Mouse (Mus musculus): Measurements from ENCODE around the gene Nagk. TPM values are rescaled to one million over a fixed set of nuclear protein-coding genes. Genes with fewer than 3 reads are reported as not detected.
"Not testable (repeated sequence)": the region's sequence is repeated elsewhere in the genome, so short reads cannot be mapped to it uniquely, and the experiment has no call there.

Gene Nagk
- total RNA-seq (2021): 10 to 100 TPM; 47.0 to 48.3 TPM

GRCm38 (mm10) chr6:83794760-83795296 lies at the start of gene Nagk:
Gene Nagk (plus strand): TSS chr6:83794982.
- peak; percentile 93 to 96 for DNase-seq (ENCODE audit: low spot score in 2 of 2)
- intact Hi-C loops (cut with DNase I): no loop called here

- DNase-seq (ENCODE audit: low spot score in 2 of 2): no peak
- intact Hi-C loops (cut with DNase I): no loop called here
These were observed 49.3 kb upstream of the Nagk start for GRCm38 (mm10) chr6:83745466-83745865.

- intact Hi-C loops (cut with DNase I): no loop called here
- DNase-seq (ENCODE audit: low spot score in 2 of 2): no peak
These were observed 45.5 kb upstream of the Nagk start for GRCm38 (mm10) chr6:83749286-83749685.

GRCm38 (mm10) chr6:83750171-83750684 lies 44.6 kb upstream of the Nagk start:
- intact Hi-C loops (cut with DNase I): loop anchor here (1.0 to 10.0 kb wide), 2 partner anchors 57 to 165 kb away; no protein-coding TSS in a partner anchor
- peak; percentile 27 to 45 for DNase-seq (ENCODE audit: low spot score in 2 of 2)

GRCm38 (mm10) chr6:83756051-83756450 lies 38.7 kb upstream of the Nagk start:
- DNase-seq (ENCODE audit: low spot score in 2 of 2): no peak
- intact Hi-C loops (cut with DNase I): loop anchor here (10.0 kb wide), 1 partner anchor 171 kb away; no protein-coding TSS in a partner anchor

GRCm38 (mm10) chr6:83762344-83762743 lies 32.4 kb upstream of the Nagk start, which contains the start of gene Ankrd53:
Gene Ankrd53 (plus strand): TSS chr6:83762644.
- intact Hi-C loops (cut with DNase I): no loop called here
- no peak for DNase-seq (ENCODE audit: low spot score in 2 of 2)

DNA sequence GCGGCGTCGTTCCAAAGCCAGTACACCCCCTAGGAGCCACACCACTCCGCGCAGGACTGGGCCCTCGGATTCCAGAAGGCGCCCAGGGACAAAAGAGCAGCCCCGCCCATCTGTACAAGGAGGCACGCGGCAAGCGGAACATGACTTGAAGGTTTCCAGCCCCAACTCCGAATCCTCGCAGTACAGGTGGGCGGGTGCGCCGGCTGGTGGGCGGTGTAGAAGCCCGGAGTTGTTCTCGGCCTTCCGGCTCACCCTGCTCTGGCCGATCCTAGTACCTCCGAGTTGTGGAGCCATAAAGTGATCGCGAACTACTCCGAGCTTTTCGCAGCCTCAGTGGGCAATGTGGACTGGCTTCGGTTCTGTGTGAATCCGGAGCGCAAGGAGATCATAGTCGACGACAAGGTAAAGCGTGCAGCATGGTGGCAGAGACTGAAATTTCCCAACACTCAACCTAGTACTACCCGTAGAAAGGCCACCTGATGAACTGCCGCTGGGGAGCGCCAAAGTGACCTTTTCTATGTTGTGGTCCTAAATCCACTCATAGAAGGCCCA lies 31.8 kb upstream of the Nagk start:
- DNase-seq (ENCODE audit: low spot score in 2 of 2): peak in 1 of 2 experiments; percentile 16
- intact Hi-C loops (cut with DNase I): no loop called here

- intact Hi-C loops (cut with DNase I): no loop called here
- DNase-seq (ENCODE audit: low spot score in 2 of 2): no peak
These were observed 27.8 kb upstream of the Nagk start for GRCm38 (mm10) chr6:83766982-83767381.

DNA sequence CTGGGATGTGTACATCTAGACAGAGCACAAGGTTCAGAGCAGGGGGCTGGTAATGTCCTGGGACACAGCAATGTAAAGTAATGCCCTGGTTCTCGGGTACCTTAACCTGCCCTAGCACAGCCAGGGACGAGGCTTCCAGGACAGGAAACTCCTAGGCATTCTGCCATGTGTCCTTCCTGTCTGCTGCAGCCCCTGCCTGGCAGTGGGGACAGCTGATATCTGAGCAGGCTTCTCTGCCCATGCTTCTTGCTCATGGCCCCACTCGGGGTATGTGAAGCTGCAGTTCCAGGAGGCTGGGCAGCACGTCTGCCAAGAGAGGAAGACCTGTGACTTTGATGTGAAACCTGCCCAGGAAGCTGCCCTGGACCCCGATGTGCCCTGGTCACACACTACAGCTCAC lies 26.3 kb upstream of the Nagk start:
- intact Hi-C loops (cut with DNase I): no loop called here
- DNase-seq (ENCODE audit: low spot score in 2 of 2): no peak

DNA sequence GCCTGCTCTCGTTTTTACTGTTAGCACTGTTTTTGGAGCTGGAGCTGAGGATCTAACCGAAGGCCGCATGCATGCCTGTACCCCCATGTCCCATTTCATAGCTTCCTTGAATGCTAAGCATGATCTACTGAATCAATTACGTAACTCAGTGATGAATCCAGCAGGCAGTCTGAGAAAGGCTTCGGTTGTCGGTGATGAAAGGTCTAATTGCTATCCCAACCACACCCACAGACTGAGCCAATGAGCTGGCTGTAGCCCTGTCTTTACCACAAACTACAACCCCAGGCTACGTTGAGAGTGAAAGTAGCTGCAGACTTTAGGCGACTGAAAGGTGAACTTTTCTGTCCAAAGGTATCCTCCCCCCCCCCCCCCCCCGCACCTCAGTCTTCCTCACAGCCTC lies 20.7 kb upstream of the Nagk start:
- no peak for DNase-seq (ENCODE audit: low spot score in 2 of 2)
- intact Hi-C loops (cut with DNase I): no loop called here

GRCm38 (mm10) chr6:83774781-83775563 lies 19.8 kb upstream of the Nagk start:
- DNase-seq (ENCODE audit: low spot score in 2 of 2): peak in 1 of 2 experiments; percentile 15
- intact Hi-C loops (cut with DNase I): no loop called here

DNA sequence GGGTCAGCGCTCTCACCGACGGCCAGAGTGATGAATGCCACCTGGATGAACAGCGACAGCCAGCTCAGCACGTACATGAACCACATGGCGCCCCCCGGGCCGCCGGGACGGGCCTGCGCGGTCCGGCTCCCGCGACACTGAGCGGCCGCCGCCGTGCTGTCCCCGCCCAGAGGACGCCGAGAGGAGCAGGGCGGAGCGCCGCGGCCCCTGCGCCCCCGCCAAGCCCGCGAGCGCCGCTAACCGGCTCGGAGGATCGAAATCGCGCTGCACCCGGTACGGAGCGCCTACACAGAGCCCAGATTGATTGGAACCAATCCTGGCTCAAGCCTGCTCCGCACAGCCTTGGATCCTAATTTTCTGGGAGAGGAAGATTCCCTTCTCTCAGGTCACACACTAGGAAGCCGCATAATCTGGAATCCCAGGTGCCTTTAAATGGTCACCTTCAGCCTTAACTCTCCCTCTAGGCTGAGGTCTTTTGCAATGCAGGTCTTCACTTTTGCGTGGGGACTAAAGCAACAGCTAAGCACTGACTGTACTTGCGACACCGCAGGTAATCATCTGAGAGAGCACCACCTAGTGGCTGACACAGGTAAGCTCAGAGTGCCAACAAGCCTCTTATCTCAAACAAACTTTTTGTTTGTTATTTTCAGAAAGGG lies 19.0 kb upstream of the Nagk start, which contains the start of gene Tex261:
Gene Tex261 (minus strand): TSS at position 176 of the 656 bp plus-strand sequence.
- DNase-seq (ENCODE audit: low spot score in 2 of 2): peak; percentile 90 to 94
- intact Hi-C loops (cut with DNase I): no loop called here

DNA sequence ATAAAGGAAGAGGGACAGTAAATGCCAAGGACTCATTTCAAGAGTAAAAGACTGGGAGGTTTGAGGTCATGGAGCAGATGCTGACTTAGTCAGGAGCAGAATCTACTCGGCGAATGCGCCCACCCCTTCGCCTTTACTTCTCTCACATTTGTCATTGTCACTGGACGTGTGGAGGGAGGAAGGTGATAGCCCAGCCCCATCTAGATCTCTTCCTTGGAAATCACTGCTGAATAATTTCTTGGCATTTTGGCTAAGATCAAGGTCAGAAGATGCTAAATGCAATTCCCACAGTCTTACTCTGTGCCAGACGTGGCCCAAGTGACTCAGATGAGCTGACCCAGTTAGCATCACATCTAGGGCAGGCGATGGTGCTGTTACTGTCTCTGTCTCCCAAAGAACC lies 16.5 kb upstream of the Nagk start:
- peak in 1 of 2 experiments; percentile 35 for DNase-seq (ENCODE audit: low spot score in 2 of 2)
- intact Hi-C loops (cut with DNase I): no loop called here

DNA sequence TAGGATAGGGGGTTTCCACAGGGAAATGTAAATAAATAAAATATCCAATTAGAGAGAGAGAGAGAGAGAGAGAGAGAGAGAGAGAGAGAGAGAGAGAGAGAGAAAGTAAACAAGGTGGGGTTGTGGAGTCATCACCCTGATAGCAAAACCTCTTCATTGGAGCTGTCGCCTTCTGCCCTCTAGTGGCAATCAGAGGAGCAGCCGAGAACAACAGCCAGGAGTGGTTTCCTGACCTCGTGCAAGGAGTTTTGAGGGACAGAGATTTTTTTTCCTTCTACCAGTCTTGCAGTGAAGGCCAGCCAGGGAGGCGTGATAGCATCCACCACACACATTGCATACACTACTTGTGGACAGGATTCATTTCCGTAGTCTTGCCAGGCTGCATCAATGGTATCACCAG lies 15.8 kb upstream of the Nagk start:
- intact Hi-C loops (cut with DNase I): no loop called here

GRCm38 (mm10) chr6:83786426-83786825 lies 8.4 kb upstream of the Nagk start:
- intact Hi-C loops (cut with DNase I): no loop called here

More for the DNA sequence above, 15.8 kb upstream of the Nagk start:
- DNase-seq (ENCODE audit: low spot score in 2 of 2): peak in 1 of 2 experiments; percentile 37

GRCm38 (mm10) chr6:83788554-83788953 lies 6.2 kb upstream of the Nagk start:
- DNase-seq (ENCODE audit: low spot score in 2 of 2): no peak
- intact Hi-C loops (cut with DNase I): no loop called here

More at GRCm38 (mm10) chr6:83786426-83786825, 8.4 kb upstream of the Nagk start:
- DNase-seq (ENCODE audit: low spot score in 2 of 2): no peak

GRCm38 (mm10) chr6:83790533-83790932 lies 4.2 kb upstream of the Nagk start:
- intact Hi-C loops (cut with DNase I); DNase-seq (ENCODE audit: low spot score in 2 of 2): not testable (repeated sequence)

GRCm38 (mm10) chr6:83791251-83791890 lies 3.4 kb upstream of the Nagk start:
- intact Hi-C loops (cut with DNase I): no loop called here
- no peak for DNase-seq (ENCODE audit: low spot score in 2 of 2)

DNA sequence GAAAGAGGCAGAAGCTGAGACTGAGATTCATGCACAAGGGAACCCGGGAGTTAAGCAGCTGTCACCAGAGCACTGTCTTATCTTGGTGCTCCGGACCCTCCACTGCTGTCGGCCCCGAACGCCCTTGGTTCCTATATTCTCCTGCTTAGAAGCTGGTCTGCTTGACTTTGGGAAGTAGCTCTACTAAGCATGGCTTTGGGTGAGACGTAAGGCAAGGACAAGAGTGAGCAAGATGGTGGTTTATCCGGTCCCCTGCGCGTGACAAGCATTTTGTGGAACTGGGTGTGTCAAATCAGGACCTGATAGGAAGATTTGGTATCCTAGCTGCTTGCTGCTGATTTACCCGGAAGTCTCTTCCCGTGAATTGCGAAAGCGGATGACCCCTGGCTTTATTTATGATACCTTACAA lies 714 bp downstream of the Nagk start:
- DNase-seq (ENCODE audit: low spot score in 2 of 2): peak; percentile 54 to 56
- intact Hi-C loops (cut with DNase I): no loop called here

Measured in left cerebral cortex, postnatal 25 days (tissue).